Comparison of ENCODE assay signal across 7 mouse cellular contexts in genomic region chr13:34154217-34154930, GRCm38 (mm10). TPM values are rescaled to one million over a fixed set of nuclear protein-coding genes. Genes with fewer than 3 reads are reported as not detected.
DNase-seq lines count a peak whose midpoint lies in the region; ATAC-seq and TF ChIP-seq lines count a peak whose summit lies in the region.

No protein-coding gene starts in this region.

- no peaks in the 10 kb centered on the region for H3K27me3 ChIP-seq in forebrain, postnatal 0 days (ENCODE audit: insufficient read depth, low read length)
- no peaks in the 10 kb centered on the region for H3K27me3 ChIP-seq in hindbrain, embryonic 13.5 days

- 21% methylated on average over 13 of the region's 13 CpGs for WGBS in forebrain, postnatal 0 days
- WGBS in hindbrain, embryonic 13.5 days, result 47% methylated on average over 13 of the region's 13 CpGs

- peaks cover 23% of the 10 kb centered on the region for H3K4me1 ChIP-seq in forebrain, postnatal 0 days (ENCODE audit: insufficient read depth)
- peaks cover 35% of the 10 kb centered on the region for H3K4me1 ChIP-seq in hindbrain, embryonic 13.5 days (replicated peaks)

- peak overlapping the region; percentile 25 for H3K4me3 ChIP-seq in forebrain, postnatal 0 days (ENCODE audit: low read depth, low read length)
- peak overlapping the region; percentile 22 for H3K4me3 ChIP-seq in hindbrain, embryonic 13.5 days

- H3K4me2 ChIP-seq in forebrain, postnatal 0 days (ENCODE audit: low read depth), result peak overlapping the region; percentile 54
- H3K4me2 ChIP-seq in hindbrain, embryonic 13.5 days, result peak overlapping the region; percentile 44

- peak overlapping the region; percentile 55 for H3K9ac ChIP-seq in forebrain, postnatal 0 days
- H3K9ac ChIP-seq in hindbrain, embryonic 13.5 days, result peak overlapping the region; percentile 49; the same call in 1 of the 2 replicates

- peak; percentile 73 for DNase-seq in T-cell, adult 2 months (ENCODE audit: low spot score)
- DNase-seq in cerebellum, adult 8-10 months, result peak; percentile 65
- DNase-seq in forebrain, postnatal 0 days, result peak; percentile 92
- DNase-seq in left cerebral cortex, adult 18-20 months (ENCODE audit: low spot score in 2 of 2), result peak; percentile 79 to 81
- DNase-seq in lung, postnatal 36 days, result peak; percentile 90
- peak; percentile 69 to 78 for DNase-seq in right cerebral cortex, postnatal 36 days (ENCODE audit: low spot score in 2 of 2)

- H3K27ac ChIP-seq in forebrain, postnatal 0 days (ENCODE audit: low read depth, low read length), result peak overlapping the region; percentile 84
- peak overlapping the region; percentile 84 for H3K27ac ChIP-seq in hindbrain, embryonic 13.5 days

- H3K36me3 ChIP-seq in forebrain, postnatal 0 days (ENCODE audit: insufficient read depth), result no peaks in the 10 kb centered on the region
- H3K36me3 ChIP-seq in hindbrain, embryonic 13.5 days, result no peaks in the 10 kb centered on the region

- H3K9me3 ChIP-seq in forebrain, postnatal 0 days (ENCODE audit: low read length), result no peaks in the 10 kb centered on the region
- H3K9me3 ChIP-seq in hindbrain, embryonic 13.5 days, result no peaks in the 10 kb centered on the region

- ATAC-seq in forebrain, postnatal 0 days, result peak; percentile 60
- peak; percentile 29 for ATAC-seq in hindbrain, embryonic 13.5 days (ENCODE audit: low FRiP score)

- peak; percentile 79 for TF ChIP-seq CTCF in forebrain, postnatal 0 days (IDR thresholded peaks at IDR 0.05; ENCODE audit: low read depth)

RNA-seq across cellular contexts. Expression of gene Psmg4, which starts 8.4 kb away (rescaled TPM):
- total RNA-seq in forebrain, postnatal 0 days (2014; rRNA removed), result 56.6 and 108 TPM in 2 replicates
- polyA plus RNA-seq in forebrain, postnatal 0 days (2015; fragmentation: Nextera tagmentation; extraction: Ambion mirVana), result 99.0 and 150 TPM in 2 replicates
- polyA plus RNA-seq in hindbrain, embryonic 13.5 days (2015; fragmentation: Nextera tagmentation; extraction: Ambion mirVana), result 87.0 and 94.4 TPM in 2 replicates
- 10 to 100 TPM; 17.0 to 20.6 TPM for total RNA-seq in left cerebral cortex, adult 18-20 months (2021)

RNA-seq across cellular contexts. Expression of gene Tubb2b, which starts 24.1 kb away (rescaled TPM):
- 5,538 and 5,638 TPM in 2 replicates for total RNA-seq in forebrain, postnatal 0 days (2014; rRNA removed)
- 1,072 and 1,153 TPM in 2 replicates for polyA plus RNA-seq in forebrain, postnatal 0 days (2015; fragmentation: Nextera tagmentation; extraction: Ambion mirVana)
- polyA plus RNA-seq in hindbrain, embryonic 13.5 days (2015; fragmentation: Nextera tagmentation; extraction: Ambion mirVana), result 795 and 852 TPM in 2 replicates
- total RNA-seq in left cerebral cortex, adult 18-20 months (2021), result 100 to 1,000 TPM; 169 to 171 TPM

Comparison
In these comparisons a context has a peak if more than half of its experiments do, and no peak if none do; other contexts are left out.
1. Peak in every context shown above with its lines: DNase-seq, ATAC-seq, H3K4me3 ChIP-seq and H3K27ac ChIP-seq.
2. RNA of gene Tubb2b, which starts 24.1 kb away (total RNA-seq): 5,538 to 5,638 TPM in forebrain, postnatal 0 days; 169 to 171 TPM in left cerebral cortex, adult 18-20 months; every median in the first group is over 10 times any median in the second.